Mouse (Mus musculus) cerebellum, adult 2 months (tissue): ENCODE results near the gene Tmtc1. TPM values are rescaled to one million over a fixed set of nuclear protein-coding genes. Genes with fewer than 3 reads are reported as not detected.

Experiments used
- DNase-seq, 2 experiments: peaks; one replicate each; pipeline ENCODE4 v3.0.0; 2021
- H3K27ac ChIP-seq: fragments of 200-500 bp; 2 replicates; pipeline ENCODE4 v1.5.1; 2012; ENCODE audit warnings: low read length, control low read depth, inconsistent platforms; ENCODE audit not compliant: insufficient read depth
- H3K27me3 ChIP-seq: fragments of 200-500 bp; 2 replicates; pipeline ENCODE4 v1.6.1; 2012; ENCODE audit warnings: inconsistent platforms, mild to moderate bottlenecking, low read length, moderate library complexity; ENCODE audit not compliant: control insufficient read depth, insufficient read depth
- H3K4me1 ChIP-seq: fragments of 200-500 bp; 2 replicates; pipeline ENCODE4 v1.6.1; 2011; ENCODE audit warnings: low read length; ENCODE audit not compliant: control insufficient read depth, insufficient read depth
- H3K4me3 ChIP-seq: fragments of 200-500 bp; replicated peaks from 2 replicates; pipeline ENCODE3; 2011; ENCODE audit warnings: mild to moderate bottlenecking, low read depth, low read length, control low read depth; ENCODE audit not compliant: insufficient read depth
- CTCF ChIP-seq: fragments of 200-500 bp; IDR thresholded peaks from 2 replicates; pipeline ENCODE4 v1.5.1; 2011; ENCODE audit warnings: low read depth, mild to moderate bottlenecking, control low read depth, low read length, moderate library complexity, borderline replicate concordance; ENCODE audit not compliant: insufficient read depth
- POLR2A ChIP-seq: fragments of 200-500 bp; IDR thresholded peaks from 2 replicates; pipeline ENCODE4 v1.6.1; 2011; ENCODE audit warnings: low read length, control low read depth, borderline replicate concordance; ENCODE audit not compliant: insufficient read depth
- WGBS: fragments of 180-500 bp; shearing (Covaris S2); methylation state at CpG from one replicate; pipeline ENCODE4 v1.1.7; 2018; 5-methylcytosine and 5-hydroxymethylcytosine counted together
- polyA plus RNA-seq: library from polyadenylated mRNA; depleted of rRNA; stranded (reverse); fragments of >200 nt; gene quantifications from 2 replicates; pipeline ENCODE4 v1.2.3, GENCODE M21; 2012

The Tmtc1 gene
- polyA plus RNA-seq, 1 experiment: 18.5 TPM

DNA sequence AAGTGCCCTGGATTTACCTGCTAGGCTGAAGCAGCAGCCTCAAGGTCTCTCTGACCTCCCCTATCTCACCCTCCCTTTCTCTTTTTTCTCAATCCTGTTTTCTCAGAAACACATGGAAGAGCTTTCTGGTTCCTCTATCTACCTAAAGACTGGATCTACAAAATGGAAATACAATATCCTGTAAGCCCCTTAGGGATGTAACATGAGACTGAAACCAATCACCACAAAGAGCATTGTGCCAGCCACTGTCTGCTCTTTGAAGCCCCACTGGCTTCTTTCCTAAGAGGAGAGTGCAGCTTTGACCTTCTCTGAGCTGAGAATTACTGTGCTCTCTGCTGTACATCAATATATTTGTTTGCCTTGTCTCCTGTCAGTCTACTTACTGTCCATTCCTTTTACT is 147.8 kb downstream of the Tmtc1 start:
- Histone ChIP-seq H3K4me1 (no peaks in the 10 kb centered on the region), H3K27ac (no peak overlapping the region), H3K27me3 (no peaks in the 10 kb centered on the region), H3K4me3 (no peak overlapping the region)
- no peak for TF ChIP-seq CTCF
- TF ChIP-seq POLR2A: no peak
- no peak for DNase-seq

- WGBS: 51% methylated on average over 4 of the region's 4 CpGs
These were observed 149.7 kb downstream of the Tmtc1 start for GRCm38 (mm10) chr6:148294506-148294905.

DNA sequence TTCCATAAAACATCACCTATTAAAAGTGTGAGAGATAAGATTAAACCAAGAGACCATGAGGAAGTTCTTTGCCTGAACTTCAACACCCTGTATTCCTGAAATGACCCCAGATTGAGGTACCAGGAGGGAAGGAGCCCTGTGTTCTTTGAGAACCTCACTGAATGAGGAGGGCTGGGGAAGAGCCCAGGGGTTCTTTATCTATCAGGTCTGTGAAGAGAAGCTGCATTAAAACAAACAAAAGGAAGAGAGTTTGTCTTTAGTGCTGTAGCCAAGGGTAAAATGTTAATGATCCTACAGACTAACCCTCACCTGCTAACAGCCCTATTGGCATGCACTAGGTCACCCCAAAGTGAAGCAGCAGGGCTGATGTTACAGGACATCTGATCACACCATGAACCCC is 153.3 kb downstream of the Tmtc1 start:
- Histone ChIP-seq H3K4me3 (no peak overlapping the region), H3K4me1 (no peaks in the 10 kb centered on the region), H3K27me3 (no peaks in the 10 kb centered on the region), H3K27ac (no peak overlapping the region)
- no peak for DNase-seq
- TF ChIP-seq CTCF: no peak
- no peak for TF ChIP-seq POLR2A

More at GRCm38 (mm10) chr6:148294506-148294905, 149.7 kb downstream of the Tmtc1 start:
- Histone ChIP-seq H3K4me1 (no peaks in the 10 kb centered on the region), H3K27me3 (no peaks in the 10 kb centered on the region), H3K27ac (no peak overlapping the region), H3K4me3 (no peak overlapping the region)
- no peak for DNase-seq
- TF ChIP-seq CTCF (no peak), POLR2A (no peak)

GRCm38 (mm10) chr6:148283224-148283881 is 160.8 kb downstream of the Tmtc1 start:
- Histone ChIP-seq H3K27ac (no peak overlapping the region), H3K27me3 (no peaks in the 10 kb centered on the region), H3K4me1 (no peaks in the 10 kb centered on the region), H3K4me3 (no peak overlapping the region)
- no peak for DNase-seq
- 51% methylated on average over 4 of the region's 4 CpGs for WGBS
- TF ChIP-seq POLR2A (no peak), CTCF (no peak)

- 87% methylated on average over 6 of the region's 6 CpGs for WGBS
- H3K4me3 ChIP-seq: no peak overlapping the region
- no peak for DNase-seq
- TF ChIP-seq CTCF (no peak), POLR2A (no peak)
- no peak overlapping the region for H3K27ac ChIP-seq
- H3K4me1 ChIP-seq: no peaks in the 10 kb centered on the region
- no peaks in the 10 kb centered on the region for H3K27me3 ChIP-seq
These were observed 164.9 kb downstream of the Tmtc1 start for GRCm38 (mm10) chr6:148279240-148279639.

DNA sequence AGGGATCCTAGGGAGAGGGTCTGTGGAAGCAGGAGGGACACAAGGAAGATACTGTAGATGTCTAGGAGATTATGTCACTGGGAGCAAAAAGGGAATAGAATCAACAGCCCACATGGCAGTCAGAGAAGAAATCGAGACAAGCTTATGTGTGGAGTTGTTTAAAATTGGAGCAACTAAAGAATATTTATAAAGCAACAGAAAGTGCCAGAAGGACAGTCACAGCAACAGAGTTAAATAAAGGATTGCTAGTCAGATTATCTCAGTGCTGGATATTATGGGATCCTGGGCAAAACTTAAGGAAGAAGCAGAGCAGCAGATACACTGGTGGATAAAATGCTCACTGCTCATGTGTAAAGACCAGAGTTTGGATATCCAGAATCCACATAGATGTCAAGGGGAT is 167.8 kb downstream of the Tmtc1 start:
- Histone ChIP-seq H3K4me3 (no peak overlapping the region), H3K4me1 (no peaks in the 10 kb centered on the region), H3K27me3 (no peaks in the 10 kb centered on the region), H3K27ac (no peak overlapping the region)
- no peak for TF ChIP-seq CTCF
- TF ChIP-seq POLR2A: no peak
- 83% methylated on average over 1 of the region's 1 CpGs for WGBS
- DNase-seq: no peak

- Histone ChIP-seq H3K4me1 (no peaks in the 10 kb centered on the region), H3K27me3 (no peaks in the 10 kb centered on the region), H3K27ac (no peak overlapping the region), H3K4me3 (no peak overlapping the region)
- no peak for TF ChIP-seq CTCF
- TF ChIP-seq POLR2A: no peak
- WGBS: 95% methylated on average over 4 of the region's 4 CpGs
- DNase-seq: no peak
These were observed 169.1 kb downstream of the Tmtc1 start for GRCm38 (mm10) chr6:148275046-148275445.

DNA sequence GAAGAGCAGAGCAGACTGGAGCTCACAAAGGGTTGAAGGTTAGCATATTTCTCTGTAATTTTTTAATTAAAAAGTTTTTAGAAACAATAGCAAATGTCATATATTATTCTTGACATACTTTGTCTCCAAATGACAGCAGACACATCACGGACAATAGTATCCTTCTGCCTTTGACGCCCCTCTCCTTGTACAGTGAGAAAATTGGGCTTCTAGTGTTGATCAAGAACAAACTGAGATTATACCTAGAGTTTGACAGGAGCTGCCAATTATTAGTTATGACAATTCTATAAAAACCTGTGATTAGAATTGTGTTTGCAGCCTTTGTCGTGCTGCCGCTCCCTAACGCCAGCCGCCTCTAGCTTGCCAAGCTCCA is 183.5 kb downstream of the Tmtc1 start:
- WGBS: 44% methylated on average over 6 of the region's 6 CpGs
- Histone ChIP-seq H3K4me3 (no peak overlapping the region), H3K27me3 (no peaks in the 10 kb centered on the region), H3K27ac (no peak overlapping the region), H3K4me1 (no peaks in the 10 kb centered on the region)
- no peak for TF ChIP-seq CTCF
- TF ChIP-seq POLR2A: no peak
- DNase-seq: no peak
